Mouse (Mus musculus) heart, postnatal 36 days (tissue): ENCODE measurements around the gene Mrpl38. TPM values are rescaled to one million over a fixed set of nuclear protein-coding genes. Genes with fewer than 3 reads are reported as not detected.
"Not testable (repeated sequence)": the region's sequence is repeated elsewhere in the genome, so short reads cannot be mapped to it uniquely, and the experiment has no call there.

Experiments used
- DNase-seq, 2 experiments: peaks; one replicate each; pipeline ENCODE4 v3.0.0; 2021 to 2022
- intact Hi-C: fragments of 180-260 bp; cut with DNase I; formaldehyde crosslinking; loops from one replicate; pipeline ENCODE4 v1.15.1; 2025
- total RNA-seq, 2 experiments: library from RNA; stranded (reverse); gene quantifications; 2 replicates each; pipeline ENCODE4 v1.2.3; 2021

The Mrpl38 gene
- total RNA-seq, 2 experiments from 2014 or later: 62.9 to 63.4 TPM

GRCm38 (mm10) chr11:116098711-116099460, 39.8 kb downstream of the Mrpl38 start:
- peak; percentile 52 to 69 for DNase-seq
- intact Hi-C loops: no loop called here

DNA sequence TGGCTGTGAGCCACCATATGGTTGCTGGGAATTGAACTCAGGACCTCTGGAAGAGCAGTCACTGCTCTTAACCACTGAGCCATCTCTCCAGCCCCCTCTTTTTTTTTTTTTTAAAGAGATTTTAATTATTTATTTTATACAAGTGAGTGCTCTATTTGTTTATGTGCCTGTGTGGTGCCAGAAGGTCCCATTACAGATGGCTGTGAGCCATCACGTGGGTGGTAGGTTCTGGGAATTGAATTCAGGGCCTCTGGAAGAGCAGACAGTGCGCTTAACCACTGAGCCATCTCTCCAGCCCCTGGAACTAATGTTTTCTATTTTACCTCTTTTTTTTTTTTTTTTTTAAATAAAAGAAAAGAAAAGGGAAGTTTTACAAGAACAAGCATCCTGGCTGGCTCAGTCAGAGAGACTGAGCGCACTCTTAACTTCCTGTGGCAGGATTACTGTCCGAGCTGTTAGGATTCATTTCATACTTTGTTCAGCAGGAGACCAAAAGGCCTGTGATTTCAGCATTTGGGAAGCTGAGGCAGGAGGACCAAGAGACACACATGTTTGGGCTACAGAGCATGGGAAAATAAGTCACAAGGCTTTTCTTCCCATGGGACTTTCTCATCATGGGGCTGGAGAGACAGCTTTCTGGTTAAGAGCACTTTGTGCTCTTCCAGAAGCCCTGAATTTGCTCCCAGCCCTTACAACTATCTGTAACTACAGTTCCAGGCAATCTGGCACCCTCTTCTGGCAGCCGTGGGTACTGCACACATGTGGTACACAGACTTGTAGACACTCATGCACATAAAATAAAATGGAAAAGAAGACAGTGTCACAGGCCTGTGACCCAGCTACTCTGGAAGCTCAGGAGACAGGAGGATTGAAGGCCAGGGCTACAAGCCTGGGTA, 42.2 kb downstream of the Mrpl38 start:
- peak in 1 of 2 experiments; percentile 45 for DNase-seq
- intact Hi-C loops: no loop called here

DNA sequence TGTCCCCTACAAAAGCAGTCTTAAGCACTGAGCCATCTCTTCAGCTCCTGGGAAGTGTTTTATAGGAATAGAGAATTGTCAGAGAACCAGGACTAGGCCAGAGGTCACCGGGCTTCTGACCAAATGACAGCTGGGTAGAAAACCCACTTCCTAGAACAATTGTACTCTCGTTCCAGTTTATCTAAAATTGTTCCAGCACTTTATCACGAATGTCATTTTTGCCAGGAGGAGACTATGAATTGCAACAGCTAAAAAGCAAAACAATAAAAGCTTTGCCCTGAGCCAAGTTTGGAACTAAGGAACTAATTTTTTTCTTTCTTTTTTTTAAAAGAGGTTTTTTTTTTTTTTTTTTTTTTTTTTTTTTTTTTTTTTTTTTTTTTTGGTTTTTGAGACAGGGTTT, 43.1 kb downstream of the Mrpl38 start:
- intact Hi-C loops: no loop called here

DNA sequence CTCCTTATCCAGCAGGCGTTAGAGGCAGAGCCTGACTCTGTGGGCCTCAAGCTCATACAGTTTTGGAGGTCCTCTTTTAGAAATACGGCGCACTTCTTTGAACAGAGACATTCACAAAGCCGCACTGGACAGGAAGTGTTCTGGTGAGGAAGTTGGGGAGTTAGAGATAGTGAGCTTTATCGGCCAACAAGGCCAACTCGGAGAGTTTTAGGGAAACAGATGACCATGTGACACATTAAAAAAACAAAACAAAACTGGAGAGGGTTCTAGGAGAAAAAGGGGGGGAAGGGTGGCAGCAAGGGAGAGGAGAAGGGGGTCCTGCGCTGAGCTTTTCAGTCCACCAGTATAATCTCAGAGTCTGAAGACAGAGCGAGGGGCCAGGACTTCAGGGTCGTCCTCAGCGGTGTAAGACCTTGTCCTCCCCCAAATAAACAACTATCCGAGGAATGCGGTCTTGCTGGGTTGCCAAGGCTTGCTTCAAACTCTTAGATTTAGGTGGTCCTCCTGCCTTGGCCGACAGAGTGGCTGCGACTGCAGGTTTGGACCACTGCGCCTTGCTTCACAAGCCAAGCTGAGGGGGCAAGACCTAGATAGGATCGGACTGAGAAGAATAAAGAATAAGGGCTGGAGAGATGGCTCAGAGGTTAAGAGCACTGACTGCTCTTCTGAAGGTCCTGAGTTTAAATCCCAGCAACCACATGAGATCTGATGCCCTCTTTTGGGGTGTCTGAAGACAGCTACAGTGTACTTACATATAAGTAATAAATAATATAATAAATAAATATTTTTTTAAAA, 44.7 kb downstream of the Mrpl38 start:
- DNase-seq: peak in 1 of 2 experiments; percentile 33

More for the DNA sequence above, 43.1 kb downstream of the Mrpl38 start:
- peak; percentile 78 to 80 for DNase-seq

GRCm38 (mm10) chr11:116092959-116093358, 45.7 kb downstream of the Mrpl38 start:
- intact Hi-C loops, DNase-seq: not testable (repeated sequence)

More for the DNA sequence above, 44.7 kb downstream of the Mrpl38 start:
- intact Hi-C loops: no loop called here

DNA sequence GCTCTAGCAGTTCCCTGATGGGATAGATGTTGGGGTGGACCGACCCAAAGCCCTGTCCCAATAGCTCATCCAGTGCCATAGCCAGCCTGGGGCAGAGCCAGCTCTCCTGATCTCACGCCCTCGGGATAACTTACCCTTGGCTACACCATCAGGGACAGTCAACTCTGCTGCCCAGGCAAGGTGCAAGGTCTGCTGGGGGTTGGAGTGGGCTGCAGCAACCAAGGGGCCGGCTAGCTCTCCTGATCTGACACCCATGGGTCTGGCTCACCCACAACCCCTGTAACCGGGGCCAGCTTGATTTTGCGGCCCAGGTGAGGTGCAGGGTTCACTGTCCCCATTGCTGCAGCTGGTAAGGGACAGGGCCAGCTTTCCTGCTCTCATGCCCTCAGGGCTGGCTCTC, 47.1 kb downstream of the Mrpl38 start:
- intact Hi-C loops: no loop called here
- DNase-seq: no peak

DNA sequence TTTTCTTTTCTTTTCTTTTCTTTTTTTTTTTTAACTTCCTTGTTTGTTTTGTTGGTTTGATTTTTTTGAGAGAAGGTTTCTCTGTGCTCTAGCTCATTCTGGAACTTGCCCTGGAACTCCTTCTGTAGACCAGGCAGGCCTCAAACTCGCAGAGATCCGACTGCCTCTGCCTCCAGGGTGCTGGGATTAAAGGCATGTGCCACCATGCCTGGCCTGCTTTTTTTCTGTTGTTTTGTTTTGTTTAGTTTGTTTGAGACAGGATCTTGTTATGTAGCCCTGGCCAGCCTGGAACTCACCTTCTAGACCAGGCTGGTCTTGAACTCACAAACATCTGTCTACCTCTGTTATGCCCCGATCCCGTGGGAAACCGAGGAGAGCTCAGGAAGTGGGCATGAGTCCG, 49.1 kb downstream of the Mrpl38 start:
- no peak for DNase-seq
- intact Hi-C loops: loop anchor here (5.0 kb wide), 1 partner anchor 128 kb away; no protein-coding TSS in a partner anchor

GRCm38 (mm10) chr11:116088741-116089394, 49.8 kb downstream of the Mrpl38 start:
- no peak for DNase-seq
- intact Hi-C loops: loop anchor here (1.0 to 5.0 kb wide), 3 partner anchors 20 to 128 kb away; no protein-coding TSS in a partner anchor

- DNase-seq: no peak
- intact Hi-C loops: loop anchor here (1.0 to 5.0 kb wide), 3 partner anchors 21 to 129 kb away; no protein-coding TSS in a partner anchor
Measured at GRCm38 (mm10) chr11:116088188-116088587, 50.5 kb downstream of the Mrpl38 start.

GRCm38 (mm10) chr11:116087194-116088130, 51.2 kb downstream of the Mrpl38 start:
- DNase-seq: peak; percentile 93 to 94
- intact Hi-C loops: loop anchor here (1.0 to 5.0 kb wide), 3 partner anchors 22 to 130 kb away; no protein-coding TSS in a partner anchor

DNA sequence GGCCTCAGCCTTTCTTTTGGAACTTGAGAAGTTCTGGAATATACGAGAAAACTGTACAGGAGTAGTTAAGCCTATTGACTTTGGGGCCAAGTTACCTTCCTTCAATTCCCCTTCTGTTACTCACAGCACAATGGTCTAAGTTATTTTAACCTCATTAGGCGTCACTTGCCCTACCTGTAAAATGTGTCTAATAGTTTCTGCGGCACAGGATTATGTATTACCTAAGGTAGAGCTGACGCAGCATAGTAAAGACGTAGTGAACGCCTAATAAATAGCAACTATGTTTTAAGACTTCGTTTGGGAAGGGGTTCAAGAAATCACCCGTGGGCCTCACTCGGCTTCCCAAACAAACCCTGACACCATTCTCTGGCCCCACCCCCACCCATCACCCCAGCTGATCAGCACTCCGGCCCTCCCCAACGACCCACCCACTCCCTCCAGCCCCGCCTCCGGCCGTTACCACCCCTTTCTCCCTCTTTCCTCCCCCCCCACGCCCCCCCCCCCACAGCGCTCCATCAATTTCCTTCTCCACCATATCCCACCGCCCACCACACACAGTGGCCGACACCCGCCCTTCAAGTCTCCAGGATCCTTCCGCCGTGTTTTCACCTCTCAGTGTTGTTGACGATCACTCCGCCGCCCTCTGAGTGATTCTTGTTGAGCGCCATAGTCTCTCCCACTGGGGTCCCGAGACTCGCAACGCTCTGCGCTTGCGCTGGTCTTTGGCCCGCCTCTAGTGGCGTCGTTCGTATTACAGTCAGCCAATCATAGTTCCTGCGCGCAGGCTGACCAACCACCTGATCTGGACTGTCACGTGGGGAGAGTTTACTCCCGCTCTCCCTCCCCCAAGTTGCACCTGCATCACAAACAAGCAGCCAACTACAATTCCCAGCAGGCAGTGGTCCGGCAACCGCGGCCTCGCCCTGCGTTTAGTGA, 52.1 kb downstream of the Mrpl38 start, which contains the start of gene Wbp2:
Wbp2 (minus strand) TSS at position 738 of the 936 bp plus-strand sequence.
- DNase-seq: peak; percentile 93 to 96
- intact Hi-C loops: loop anchor here (1.0 to 5.0 kb wide), 2 partner anchors 56 to 131 kb away; partner anchors contain the start of gene Unk

- no peak for DNase-seq
- intact Hi-C loops: loop anchor here (5.0 kb wide), 1 partner anchor 142 kb away; no protein-coding TSS in a partner anchor
Measured at GRCm38 (mm10) chr11:116084166-116084565, 54.5 kb downstream of the Mrpl38 start.

GRCm38 (mm10) chr11:116083096-116083672, 55.5 kb downstream of the Mrpl38 start:
- no peak for DNase-seq
- intact Hi-C loops: loop anchor here (5.0 kb wide), 1 partner anchor 141 kb away; no protein-coding TSS in a partner anchor
